Comparison of ENCODE assay signal across 7 mouse cellular contexts in the genomic region with DNA sequence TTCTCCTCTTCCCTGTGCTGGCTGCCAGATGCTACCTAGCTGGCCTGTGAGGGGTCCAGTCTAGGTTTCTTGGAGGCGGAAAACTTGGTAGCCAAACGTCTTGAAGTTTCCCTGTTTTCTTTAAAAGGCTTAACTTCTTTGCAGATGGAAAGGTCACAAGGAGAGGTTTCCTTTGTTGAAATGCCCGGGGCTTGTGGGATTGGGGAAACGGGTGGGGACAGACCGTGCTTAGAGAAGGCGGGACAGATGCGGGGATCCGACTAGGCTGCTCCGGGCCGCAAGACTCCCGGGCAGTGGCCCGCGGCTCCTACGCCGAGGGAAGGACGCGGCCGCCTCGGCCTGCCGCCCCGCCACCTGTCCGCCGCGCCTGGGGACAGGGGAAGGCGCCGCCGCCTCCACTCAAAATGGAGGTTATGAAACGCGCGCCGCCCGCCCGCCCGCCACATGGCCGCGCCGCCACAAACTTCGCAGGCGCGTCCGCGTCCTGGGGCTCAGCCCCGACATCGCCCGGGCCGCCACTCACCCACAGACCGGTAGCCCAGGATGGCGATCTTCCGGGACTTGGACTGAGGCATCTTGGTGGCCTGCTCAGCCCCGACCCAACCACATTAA. TPM values are rescaled to one million over a fixed set of nuclear protein-coding genes. Genes with fewer than 3 reads are reported as not detected.
DNase-seq lines count a peak whose midpoint lies in the region; ATAC-seq and TF ChIP-seq lines count a peak whose summit lies in the region.

No protein-coding gene starts in this region.

- H3K4me1 ChIP-seq in brown adipose tissue, adult 24 weeks (ENCODE audit: control insufficient read depth, insufficient read depth, insufficient read length, low read length), result peaks cover 12% of the 10 kb centered on the region; the same call in 1 of the 2 replicates
- H3K4me1 ChIP-seq in forebrain, embryonic 15.5 days, result peaks cover 39% of the 10 kb centered on the region
- peaks cover 8% of the 10 kb centered on the region for H3K4me1 ChIP-seq in intestine, embryonic 15.5 days (replicated peaks)
- 0 out of 2 replicates have a peak, but pooled peaks cover 3% of the 10 kb centered on the region for H3K4me1 ChIP-seq in stomach, postnatal 0 days (replicated peaks; ENCODE audit: control insufficient read depth, insufficient read depth)

- peak overlapping the region; percentile 81 for H3K4me2 ChIP-seq in forebrain, embryonic 15.5 days (replicated peaks)
- H3K4me2 ChIP-seq in intestine, embryonic 15.5 days (replicated peaks), result peak overlapping the region; percentile 83
- peak overlapping the region; percentile 70 for H3K4me2 ChIP-seq in stomach, postnatal 0 days (replicated peaks; ENCODE audit: low read depth)

- peak; percentile 42 for DNase-seq in right cerebral cortex, adult 18-20 months
- DNase-seq in right cerebral cortex, postnatal 10 days (ENCODE audit: low spot score in 2 of 2), result no peak
- DNase-seq in lung, postnatal 14 days, result peak; percentile 46
- DNase-seq in stomach, postnatal 0 days (ENCODE audit: low spot score), result no peak

- no peaks in the 10 kb centered on the region for H3K27me3 ChIP-seq in forebrain, embryonic 15.5 days
- H3K27me3 ChIP-seq in intestine, embryonic 15.5 days (replicated peaks), result no peaks in the 10 kb centered on the region
- H3K27me3 ChIP-seq in stomach, postnatal 0 days (ENCODE audit: control insufficient read depth, insufficient read depth, low read length), result no peaks in the 10 kb centered on the region

- H3K36me3 ChIP-seq in forebrain, embryonic 15.5 days, result no peaks in the 10 kb centered on the region
- no peaks in the 10 kb centered on the region for H3K36me3 ChIP-seq in intestine, embryonic 15.5 days
- H3K36me3 ChIP-seq in stomach, postnatal 0 days (ENCODE audit: control insufficient read depth, insufficient read depth, low read length), result no peaks in the 10 kb centered on the region

- TF ChIP-seq EP300 in stomach, postnatal 0 days (optimal IDR thresholded peaks at IDR 0.05), result no peak

- ATAC-seq in forebrain, embryonic 15.5 days (replicated peaks), result peak; percentile 8
- ATAC-seq in intestine, embryonic 15.5 days, result no peak
- ATAC-seq in stomach, postnatal 0 days (ENCODE audit: low FRiP score, low TSS enrichment), result no peak; the same call in 1 of the 2 replicates

- 1% methylated on average over 50 of the region's 50 CpGs for WGBS in forebrain, embryonic 15.5 days
- WGBS in intestine, embryonic 15.5 days, result under 1% methylated on average over 50 of the region's 50 CpGs
- 0% methylated on average over 36 of the region's 50 CpGs for WGBS in stomach, postnatal 0 days

- H3K9me3 ChIP-seq in forebrain, embryonic 15.5 days, result no peaks in the 10 kb centered on the region
- H3K9me3 ChIP-seq in intestine, embryonic 15.5 days, result no peaks in the 10 kb centered on the region
- no peaks in the 10 kb centered on the region for H3K9me3 ChIP-seq in stomach, postnatal 0 days (ENCODE audit: control insufficient read depth, low read length)

- TF ChIP-seq CTCF in stomach, postnatal 0 days (IDR thresholded peaks at IDR 0.05; ENCODE audit: low read depth), result no peak

- peak overlapping the region; percentile 83 for H3K9ac ChIP-seq in forebrain, embryonic 15.5 days (replicated peaks)
- H3K9ac ChIP-seq in intestine, embryonic 15.5 days, result peak overlapping the region; percentile 93
- H3K9ac ChIP-seq in stomach, postnatal 0 days (ENCODE audit: low read length), result peak overlapping the region; percentile 99

- peak overlapping the region; percentile 99 for H3K27ac ChIP-seq in brown adipose tissue, adult 24 weeks (replicated peaks; ENCODE audit: low read depth, low read length)
- H3K27ac ChIP-seq in forebrain, embryonic 15.5 days (replicated peaks), result peak overlapping the region; percentile 93
- H3K27ac ChIP-seq in intestine, embryonic 15.5 days, result peak overlapping the region; percentile 99
- peak overlapping the region; percentile 100 for H3K27ac ChIP-seq in stomach, postnatal 0 days (replicated peaks)

- peak overlapping the region; percentile 98 for H3K4me3 ChIP-seq in brown adipose tissue, adult 24 weeks (ENCODE audit: insufficient read depth, low read depth, low read length)
- peak overlapping the region; percentile 59 for H3K4me3 ChIP-seq in forebrain, embryonic 15.5 days
- peak overlapping the region; percentile 89 for H3K4me3 ChIP-seq in intestine, embryonic 15.5 days (replicated peaks)
- peak overlapping the region; percentile 96 for H3K4me3 ChIP-seq in stomach, postnatal 0 days (ENCODE audit: low read depth, low read length)

RNA-seq across cellular contexts. Expression of a gene that starts 0.7 kb away (rescaled TPM):
- 86.6 and 143 TPM in 2 replicates for polyA plus RNA-seq in brown adipose tissue, adult 24 weeks (2012; ENCODE audit: insufficient read depth, insufficient read length, missing spikeins)
- 231 and 243 TPM in 2 replicates for polyA plus RNA-seq in forebrain, embryonic 15.5 days (2015; fragmentation: Nextera tagmentation; extraction: Ambion mirVana)
- polyA plus RNA-seq in intestine, embryonic 15.5 days (2015; fragmentation: Nextera tagmentation; extraction: Ambion mirVana), result 209 and 246 TPM in 2 replicates
- polyA plus RNA-seq in stomach, postnatal 0 days (2015; fragmentation: Nextera tagmentation; extraction: Ambion mirVana), result 209 and 218 TPM in 2 replicates

Comparison
In these comparisons a context has a peak if more than half of its experiments do, and no peak if none do; other contexts are left out.
1. DNase-seq: peak in right cerebral cortex, adult 18-20 months (single experiment) and lung, postnatal 14 days (single experiment); none in right cerebral cortex, postnatal 10 days (0 of 2) and stomach, postnatal 0 days (single experiment).
2. Peak in every context shown above with its lines, with median percentiles within 50 percentile points of each other: H3K27ac ChIP-seq, H3K4me3 ChIP-seq, H3K4me2 ChIP-seq and H3K9ac ChIP-seq.